Mouse (Mus musculus): Measurements from ENCODE around the gene Rexo1. TPM values are rescaled to one million over a fixed set of nuclear protein-coding genes. Genes with fewer than 3 reads are reported as not detected.
"Not testable (repeated sequence)": the region's sequence is repeated elsewhere in the genome, so short reads cannot be mapped to it uniquely, and the experiment has no call there.

The Rexo1 gene
- polyA plus RNA-seq (2017; shearing (Covaris generic)) = 10 to 100 TPM; 13.6 to 16.4 TPM

DNA sequence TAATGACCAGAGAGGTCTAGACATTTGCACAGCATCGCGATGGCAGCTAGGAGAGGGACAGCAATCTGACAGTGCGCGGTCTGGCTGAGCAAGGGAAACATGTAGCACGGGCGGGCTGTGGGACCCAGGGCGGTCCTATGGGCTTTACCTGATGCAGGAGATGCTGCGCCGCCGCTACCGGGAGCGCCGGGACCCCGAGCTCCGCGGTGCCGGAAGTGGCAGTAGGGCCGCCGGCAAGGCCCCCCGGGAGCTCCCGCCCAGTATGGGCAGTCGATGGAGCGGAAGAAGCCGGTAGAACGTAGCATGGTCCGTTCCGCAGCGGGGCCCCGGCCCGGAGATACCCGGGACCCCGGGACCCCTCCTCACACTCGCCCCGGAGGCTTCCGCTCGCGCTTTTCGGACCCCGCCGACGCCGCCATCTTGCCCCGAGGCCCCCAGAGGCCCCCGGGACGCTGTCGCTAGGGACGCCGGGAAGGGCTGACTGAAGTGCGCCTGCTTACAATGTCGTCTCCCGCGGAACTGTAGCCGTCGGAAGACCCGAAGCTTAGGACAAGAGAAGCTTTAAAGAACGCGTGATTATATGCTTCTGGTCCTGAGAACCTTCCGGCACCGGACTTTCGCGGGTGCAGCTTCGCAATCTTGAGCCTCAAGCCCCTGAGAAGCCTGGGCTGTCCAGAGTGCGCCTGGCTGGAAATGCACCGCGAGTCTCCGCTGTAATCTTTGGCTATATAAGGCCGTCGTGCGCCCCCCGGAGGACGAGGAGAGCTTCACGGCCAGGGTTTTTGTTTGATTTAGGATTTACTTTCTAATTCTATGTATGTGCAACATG, at the start of gene Rexo1:
Gene Rexo1 (minus strand): TSS at position 445 of the 829 bp plus-strand sequence.
- peak; percentile 92 for ATAC-seq

DNA sequence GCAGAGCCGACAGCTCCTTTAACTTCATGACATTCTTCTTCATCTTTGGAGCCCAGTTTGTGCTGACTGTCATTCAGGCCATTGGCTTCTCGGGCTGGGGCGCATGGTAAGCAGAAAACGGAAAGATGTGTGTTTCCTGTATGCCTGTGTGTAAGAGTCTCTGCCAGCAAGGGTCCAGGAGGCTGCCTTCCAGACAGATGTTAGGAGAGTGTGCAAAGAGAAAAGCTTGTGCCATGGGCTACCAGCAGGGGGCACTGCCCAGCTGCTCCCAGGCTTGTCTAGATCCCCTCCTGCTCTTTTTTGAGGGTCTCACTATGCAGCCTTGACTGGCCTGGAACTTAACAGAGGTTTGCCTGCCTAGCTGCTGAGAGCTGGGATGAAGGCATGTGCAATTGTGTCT, 49.7 kb upstream of the Rexo1 start:
- ATAC-seq = peak; percentile 49

DNA sequence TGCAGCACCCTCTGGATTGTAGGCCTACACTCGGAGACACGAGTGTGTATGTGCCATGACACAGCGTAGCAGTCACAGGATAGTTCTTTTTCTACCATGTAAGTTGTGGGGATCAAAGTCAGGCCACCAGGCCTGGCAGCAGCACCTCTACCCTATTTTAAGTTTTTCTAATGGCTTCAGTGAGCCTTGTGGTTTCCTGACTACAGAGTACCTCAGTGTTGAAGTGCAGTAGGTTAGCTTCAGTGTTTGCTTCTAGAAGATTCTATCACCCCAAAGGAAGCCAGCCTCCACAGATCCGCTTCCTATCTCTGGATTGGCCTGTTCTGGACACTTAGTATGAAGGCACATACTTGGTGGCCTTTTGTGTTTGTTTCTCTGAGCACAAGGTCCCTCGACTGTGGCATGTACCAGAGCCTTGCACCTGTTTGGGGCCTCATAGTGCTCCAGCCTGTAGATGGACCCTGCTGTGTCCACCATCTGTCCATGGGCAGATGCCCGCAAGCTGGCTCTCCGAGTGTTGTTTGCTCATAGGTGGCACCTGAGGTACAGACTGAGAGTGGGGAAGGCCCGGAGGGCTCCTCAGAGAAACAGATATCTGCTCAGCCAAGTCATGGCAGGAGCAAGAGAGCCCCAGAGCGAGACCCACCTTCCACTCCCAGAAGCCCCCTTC, 48.9 kb upstream of the Rexo1 start:
- ATAC-seq = peak; percentile 44

DNA sequence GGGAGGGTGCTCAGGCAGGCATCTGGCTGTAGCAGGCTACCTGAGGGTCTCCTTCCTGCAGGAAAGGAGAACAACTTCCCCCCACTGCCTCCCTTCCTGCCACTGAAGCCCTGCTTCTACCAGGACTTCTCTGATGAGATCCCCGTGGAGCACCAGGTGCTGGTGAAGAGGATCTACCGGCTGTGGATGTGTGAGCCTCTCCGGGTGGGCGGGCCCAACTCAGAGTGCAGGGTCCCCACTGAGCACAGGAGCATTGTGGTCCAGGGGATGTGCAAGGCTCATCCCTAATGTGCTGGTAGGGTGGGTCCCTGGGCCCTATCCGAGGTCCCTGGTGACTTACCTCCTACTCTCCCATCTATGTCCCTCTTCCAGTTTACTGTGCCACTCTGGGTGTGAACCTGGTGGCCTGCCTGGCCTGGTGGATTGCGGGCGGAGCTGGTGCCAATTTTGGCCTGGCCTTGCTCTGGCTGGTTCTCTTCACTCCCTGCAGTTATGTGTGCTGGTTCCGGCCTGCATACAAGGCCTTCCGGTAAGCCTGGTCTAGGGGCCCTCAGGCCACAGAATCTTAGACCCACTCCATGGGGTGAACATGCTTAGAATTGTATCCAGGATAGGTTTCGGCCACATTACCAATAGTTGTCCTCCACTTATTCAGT, 48.0 kb upstream of the Rexo1 start:
- no peak for ATAC-seq

GRCm38 (mm10) chr10:80608435-80608834, 47.1 kb upstream of the Rexo1 start:
- ATAC-seq = no peak

GRCm38 (mm10) chr10:80606737-80607350, 45.5 kb upstream of the Rexo1 start:
- ATAC-seq = no peak

DNA sequence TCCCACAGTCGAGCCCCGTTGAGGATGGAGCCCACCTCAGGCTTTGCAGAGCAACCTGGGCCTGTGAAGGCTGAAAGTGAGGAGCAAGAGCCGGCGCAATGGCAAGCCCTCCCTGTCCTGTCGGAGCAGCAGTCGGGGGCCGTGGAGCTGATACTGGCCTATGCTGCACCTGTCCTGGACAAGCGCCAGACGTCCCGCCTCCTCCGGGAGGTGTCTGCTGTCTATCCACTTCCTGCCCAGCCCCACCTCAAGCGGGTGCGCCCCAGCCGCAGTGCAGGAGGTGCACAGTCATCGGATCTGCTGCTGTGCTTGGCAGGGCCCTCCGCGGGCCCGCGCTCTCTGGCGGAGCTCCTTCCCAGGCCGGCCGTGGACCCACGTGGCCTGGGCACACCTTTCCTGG, 44.9 kb upstream of the Rexo1 start:
- ATAC-seq = peak; percentile 29

GRCm38 (mm10) chr10:80605721-80606120, 44.4 kb upstream of the Rexo1 start, which contains the start of gene Gm49322:
TSS of gene Gm49322 (plus strand) at chr10:80606021.
- ATAC-seq = not testable (repeated sequence)

DNA sequence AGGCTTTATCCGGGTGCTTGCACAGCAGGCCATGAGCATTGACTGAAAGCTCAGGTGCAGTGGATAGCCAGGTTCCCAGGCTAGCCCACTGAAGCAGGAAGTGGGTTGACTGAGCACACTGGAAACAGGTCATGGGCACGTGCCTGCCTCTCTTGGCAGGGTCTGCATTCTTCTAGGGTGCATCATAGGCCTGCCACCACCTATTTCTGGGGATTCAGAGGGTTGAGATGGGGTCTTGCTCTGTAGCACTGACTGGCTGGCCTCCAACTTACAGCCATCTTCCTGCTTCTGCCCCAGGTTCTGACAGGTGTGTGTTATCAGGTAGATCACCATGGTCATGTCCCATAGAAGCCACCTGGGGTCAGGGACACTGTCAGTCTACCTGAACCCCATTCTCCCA, 43.6 kb upstream of the Rexo1 start:
- ATAC-seq = no peak

DNA sequence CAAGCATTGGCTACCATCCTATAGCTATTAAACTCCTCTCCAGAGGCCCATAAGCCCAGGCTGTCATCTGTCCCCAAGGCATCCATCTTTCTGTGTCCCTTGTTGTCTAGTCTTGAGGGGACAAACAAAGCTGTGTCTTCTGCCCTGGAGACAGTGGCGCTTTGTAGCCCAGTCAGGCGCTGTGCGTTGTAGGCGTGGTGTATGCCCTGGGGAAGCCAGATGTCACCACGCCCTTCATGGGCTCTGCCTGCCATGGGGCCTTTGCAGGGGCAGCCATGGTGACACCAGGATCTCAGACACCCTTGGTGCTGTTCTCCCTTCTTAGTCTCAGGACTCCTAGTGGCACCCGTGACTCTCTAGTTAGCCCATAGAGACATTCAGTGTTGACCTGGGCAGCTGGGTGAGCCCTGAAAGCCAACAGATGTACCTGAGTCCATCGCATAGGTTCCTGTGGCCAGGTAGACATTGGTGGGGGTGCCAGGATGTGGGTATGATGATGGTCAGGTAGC, 42.7 kb upstream of the Rexo1 start:
- no peak for ATAC-seq

- ATAC-seq = no peak
Measured at GRCm38 (mm10) chr10:80603364-80603763, 42.0 kb upstream of the Rexo1 start.

GRCm38 (mm10) chr10:80602698-80603325, 41.5 kb upstream of the Rexo1 start, which contains the start of the genes Scamp4 and Adat3:
TSS of gene Scamp4 (plus strand) at chr10:80602872.
TSS of gene Adat3 (plus strand) at chr10:80602880.
- ATAC-seq = peak; percentile 89

DNA sequence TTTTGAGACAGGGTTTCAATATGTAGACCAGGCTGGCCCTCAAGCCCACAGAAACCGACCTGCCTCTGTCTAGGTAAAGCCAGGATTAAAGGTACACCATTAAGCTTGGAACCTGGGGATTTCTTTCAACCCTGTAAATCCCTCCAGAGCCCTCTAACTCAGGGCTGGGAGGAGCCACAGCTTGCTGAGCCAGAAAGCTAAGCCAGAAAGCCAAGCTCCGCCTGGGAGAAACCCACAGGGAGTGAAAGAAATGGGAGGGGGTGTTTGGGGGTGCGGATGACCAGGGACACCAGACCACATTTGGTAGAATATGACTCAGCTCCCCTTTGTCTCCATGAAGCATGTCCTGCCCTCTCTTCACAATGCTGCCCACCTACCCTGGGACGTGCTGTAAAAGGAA, 35.0 kb upstream of the Rexo1 start:
- ATAC-seq = no peak

- peak; percentile 97 for ATAC-seq
Measured at GRCm38 (mm10) chr10:80589879-80590854, 28.8 kb upstream of the Rexo1 start, which contains the start of gene Abhd17a. TSS of gene Abhd17a (minus strand) at chr10:80590341.

DNA sequence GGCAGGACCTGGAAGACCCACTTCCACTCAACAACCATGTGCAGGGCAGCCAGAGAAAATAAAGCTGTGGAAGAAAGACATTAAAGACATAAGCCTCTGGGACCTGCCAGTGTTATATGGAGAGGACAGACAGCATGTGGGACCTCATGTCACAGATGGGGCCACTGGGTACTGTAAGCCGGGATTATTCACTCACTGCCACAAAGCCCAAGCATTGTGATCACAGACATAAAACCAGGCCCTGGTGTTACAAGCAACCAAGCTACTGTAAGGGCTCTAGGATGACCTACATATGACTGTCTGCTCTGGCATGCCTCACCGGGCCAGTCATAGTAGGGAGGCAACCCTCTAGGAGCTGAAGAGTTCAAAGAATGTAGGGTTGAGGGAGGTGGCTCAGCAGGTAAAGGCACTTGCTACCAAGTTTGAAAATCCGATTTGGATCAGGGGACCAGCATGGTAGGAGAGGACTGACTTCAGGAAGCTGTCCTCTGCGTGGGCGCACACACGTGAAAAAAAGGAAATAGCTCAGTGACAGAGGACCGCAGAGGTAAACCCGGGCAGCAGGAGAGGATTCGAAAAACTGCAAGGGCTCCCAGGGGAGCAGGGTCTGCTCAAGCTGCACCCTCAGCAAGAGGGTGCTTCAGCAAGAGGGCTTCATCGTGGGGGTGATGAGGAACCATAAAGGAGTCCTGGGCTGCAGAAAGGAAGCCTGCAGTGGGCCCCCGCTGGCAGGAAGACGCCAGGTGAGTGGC, 27.9 kb upstream of the Rexo1 start:
- peak; percentile 30 for ATAC-seq

DNA sequence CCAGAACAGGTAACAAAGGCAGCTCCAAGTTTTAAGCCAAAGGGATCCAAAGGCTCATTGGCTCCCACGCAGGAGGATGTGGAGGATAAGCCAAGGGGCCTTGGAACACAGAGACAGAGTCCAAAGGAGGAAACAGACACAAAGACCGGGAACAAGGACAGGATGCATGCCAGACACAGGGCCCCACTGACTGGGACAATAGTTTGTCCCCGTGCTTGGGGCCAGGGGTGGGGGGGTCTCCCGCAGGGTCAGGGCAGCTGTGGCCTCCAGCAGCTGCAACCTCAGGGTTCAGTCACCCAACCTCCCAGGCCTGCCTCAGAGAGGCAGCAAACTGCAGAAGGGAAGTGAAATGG, 25.9 kb upstream of the Rexo1 start:
- no peak for ATAC-seq

GRCm38 (mm10) chr10:80586407-80587304, 25.3 kb upstream of the Rexo1 start:
- no peak for ATAC-seq

GRCm38 (mm10) chr10:80585581-80585980, 24.2 kb upstream of the Rexo1 start:
- ATAC-seq = no peak
